Mouse (Mus musculus) spleen, postnatal 4 days (tissue): Measurements from ENCODE around the gene Gamt.

Source experiments
- DNase-seq, 2 experiments: peaks; one replicate each; pipeline ENCODE4 v3.0.0; 2022; ENCODE audit warnings: low spot score in 2 of 2

Gene Gamt

DNA sequence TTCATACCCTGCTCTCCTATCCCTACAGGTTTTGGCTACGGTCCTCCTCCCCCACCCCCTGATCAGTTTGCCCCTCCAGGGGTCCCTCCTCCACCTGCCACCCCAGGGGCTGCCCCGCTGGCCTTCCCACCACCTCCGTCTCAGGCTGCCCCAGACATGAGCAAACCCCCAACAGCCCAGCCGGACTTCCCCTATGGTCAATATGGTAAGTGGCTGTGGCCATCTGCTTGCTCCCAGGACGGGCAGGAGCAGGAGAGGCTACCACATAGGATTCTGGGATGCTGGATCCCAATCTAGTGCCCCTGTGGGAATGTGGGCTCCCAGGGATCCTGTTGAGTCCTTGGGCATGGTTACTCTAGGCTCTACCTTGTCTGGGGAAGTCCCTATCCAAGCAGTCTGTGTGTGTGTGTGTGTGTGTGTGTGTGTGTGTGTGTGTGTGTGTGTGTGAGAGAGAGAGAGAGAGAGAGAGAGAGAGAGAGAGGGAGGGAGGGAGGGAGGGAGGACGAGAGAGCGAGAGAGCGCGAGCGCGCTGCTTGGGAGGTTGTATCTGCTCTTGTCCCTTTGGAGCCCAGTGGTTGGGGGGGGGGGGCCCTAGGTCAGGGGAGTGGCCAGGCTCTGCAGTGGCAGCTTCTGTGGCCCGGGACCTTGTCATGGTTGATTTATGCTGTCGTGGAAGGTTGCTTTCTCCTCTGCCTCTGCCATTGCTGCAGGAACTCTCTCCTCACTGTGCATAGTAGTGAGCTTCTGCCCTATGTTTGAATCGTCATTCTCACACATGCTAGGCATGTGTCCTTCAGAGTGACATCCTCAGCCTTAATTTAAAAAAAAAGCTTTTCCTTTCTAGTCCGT lies 24.6 kb upstream of the Gamt start:
- DNase-seq = no peak

DNA sequence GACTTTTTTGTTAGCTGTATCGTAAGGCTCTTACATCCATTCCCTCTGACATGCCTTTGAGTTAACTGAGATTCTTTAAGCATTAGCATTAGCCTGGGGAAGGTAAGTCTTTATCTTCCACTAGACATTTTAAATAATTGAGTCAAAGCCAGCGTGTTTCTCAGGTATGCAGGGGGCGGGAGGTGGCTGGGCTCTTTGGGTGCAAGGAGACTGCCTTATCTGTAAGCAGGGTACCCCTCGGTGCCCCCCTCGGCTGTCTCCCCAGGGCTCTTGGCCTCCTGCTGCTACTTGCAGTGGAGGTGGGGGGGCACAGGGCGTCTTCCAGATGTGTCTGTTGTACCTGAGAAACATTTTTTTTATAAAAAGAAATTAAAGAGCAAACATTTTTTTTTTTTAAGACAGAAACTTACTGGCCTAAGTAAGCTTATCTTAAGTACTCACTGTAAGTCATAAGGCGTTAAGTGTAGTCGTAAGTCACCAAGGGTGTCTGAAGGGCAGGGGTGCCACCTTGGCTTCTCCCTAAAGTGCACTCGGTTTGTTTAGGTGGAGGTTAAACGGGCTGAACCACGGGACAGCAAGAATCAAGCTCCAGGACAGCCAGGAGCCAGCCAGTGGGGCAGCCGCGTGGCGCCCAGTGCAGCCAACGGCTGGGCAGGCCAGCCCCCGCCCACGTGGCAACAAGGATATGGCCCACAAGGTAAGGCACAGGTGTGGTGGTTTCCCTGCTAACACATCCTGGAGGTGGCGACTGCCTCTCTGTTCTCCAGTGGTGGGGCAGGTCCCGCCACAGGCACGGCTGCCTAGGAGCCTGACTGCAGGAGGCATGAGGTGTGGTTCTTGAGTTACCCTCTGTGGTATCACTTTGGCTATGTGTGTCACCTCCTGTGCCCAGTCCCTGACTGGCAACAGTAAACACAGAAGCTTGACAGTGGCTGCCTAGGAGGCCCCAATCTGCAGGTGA lies 21.9 kb upstream of the Gamt start:
- DNase-seq = no peak

DNA sequence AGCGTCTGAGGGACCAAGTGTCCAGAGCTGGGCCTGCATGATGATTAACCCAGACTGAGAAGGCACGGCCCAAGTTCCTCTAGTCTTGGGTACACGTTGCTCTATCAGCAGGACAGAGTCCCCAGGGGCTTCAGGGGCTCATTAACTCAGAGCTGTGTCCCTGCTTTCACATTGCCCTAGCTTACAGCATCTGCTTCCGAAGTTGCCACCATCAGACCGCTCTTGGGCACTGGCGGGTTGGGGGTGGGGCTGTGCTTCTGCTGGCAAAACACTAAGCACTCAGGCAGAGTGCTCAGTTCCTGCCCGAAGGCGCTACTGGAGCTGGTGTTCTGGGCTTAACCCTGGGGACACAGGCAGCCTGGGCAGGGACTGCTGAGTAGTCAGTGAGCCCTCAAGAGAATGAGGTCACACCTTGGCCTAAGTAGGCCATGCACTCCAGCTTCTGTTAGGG lies 21.1 kb upstream of the Gamt start:
- DNase-seq = no peak

DNA sequence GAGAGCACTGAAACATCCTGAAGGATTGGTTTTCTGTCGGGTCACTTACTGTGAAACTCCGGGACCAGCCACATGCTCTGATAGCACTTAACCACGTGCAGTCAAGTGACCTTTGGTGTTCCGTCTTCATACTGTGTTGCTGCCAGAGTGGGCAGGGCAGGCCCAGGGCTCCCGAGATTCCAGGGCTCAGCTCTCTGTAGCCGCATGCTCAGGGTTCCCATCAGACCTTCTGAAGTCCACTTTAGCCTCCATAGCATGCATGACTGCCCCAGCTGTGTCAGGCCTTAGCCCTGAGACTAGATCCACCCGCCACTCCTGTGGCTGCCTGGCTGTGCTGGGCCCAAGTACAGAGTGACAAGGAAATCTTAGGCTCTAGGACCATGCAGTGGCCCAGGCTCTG lies 20.5 kb upstream of the Gamt start:
- DNase-seq = no peak

DNA sequence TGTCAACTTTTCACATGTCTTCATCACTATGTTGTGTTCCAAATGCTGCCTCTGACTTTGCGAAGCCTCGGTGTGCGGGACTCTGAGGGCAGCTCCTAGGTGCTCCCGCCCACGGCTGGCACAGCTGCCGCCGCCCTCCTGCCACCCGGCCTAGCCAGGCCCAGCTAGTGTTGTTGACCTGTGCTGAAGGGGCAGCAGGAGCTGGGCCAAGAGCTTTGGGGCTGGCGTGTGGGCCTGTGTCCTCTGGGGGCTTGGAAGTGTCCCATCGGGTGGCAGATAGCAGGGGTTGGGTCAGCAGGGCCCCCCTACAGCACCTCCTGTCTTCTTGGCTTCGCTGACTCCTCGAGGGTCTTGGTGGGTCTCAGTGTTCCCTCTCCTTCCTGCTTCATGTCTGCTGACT lies 18.5 kb upstream of the Gamt start:
- no peak for DNase-seq

DNA sequence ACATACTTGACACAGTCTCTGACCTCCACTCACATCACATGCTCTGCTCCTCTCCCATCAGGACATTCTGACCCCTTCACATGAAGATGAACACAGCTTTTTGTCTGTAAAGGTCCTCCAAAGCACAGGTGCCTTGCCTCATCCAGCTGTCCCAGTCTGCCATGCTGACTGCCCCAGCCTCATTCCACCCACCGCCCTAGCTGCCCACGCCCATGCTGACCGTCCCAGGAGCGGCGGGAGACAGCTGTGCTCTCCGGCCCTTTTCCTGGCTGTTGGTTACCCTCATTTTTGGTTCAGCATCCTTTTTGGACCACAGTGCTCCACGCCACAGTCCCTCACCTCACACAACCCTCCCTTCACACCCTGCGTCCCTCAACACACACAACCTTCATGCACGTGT lies 17.6 kb upstream of the Gamt start:
- DNase-seq = no peak

DNA sequence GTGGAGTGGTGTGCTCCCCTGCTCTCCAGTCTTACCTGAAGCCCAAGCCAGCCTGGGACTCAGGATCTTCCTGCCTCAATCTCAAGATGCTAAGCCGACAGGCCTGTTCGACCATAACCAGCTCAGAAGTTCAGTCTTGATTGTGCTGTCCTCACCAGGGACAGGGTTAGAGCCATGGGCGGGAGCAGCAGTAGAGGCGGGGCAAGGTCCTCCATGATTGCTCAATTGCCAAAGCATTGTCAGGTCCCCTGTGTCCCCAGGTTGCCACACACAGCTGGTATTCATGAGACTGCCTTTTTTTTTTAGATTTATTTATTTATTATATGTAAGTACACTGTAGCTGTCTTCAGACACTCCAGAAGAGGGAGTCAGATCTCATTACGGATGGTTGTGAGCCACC lies 15.4 kb upstream of the Gamt start:
- no peak for DNase-seq

DNA sequence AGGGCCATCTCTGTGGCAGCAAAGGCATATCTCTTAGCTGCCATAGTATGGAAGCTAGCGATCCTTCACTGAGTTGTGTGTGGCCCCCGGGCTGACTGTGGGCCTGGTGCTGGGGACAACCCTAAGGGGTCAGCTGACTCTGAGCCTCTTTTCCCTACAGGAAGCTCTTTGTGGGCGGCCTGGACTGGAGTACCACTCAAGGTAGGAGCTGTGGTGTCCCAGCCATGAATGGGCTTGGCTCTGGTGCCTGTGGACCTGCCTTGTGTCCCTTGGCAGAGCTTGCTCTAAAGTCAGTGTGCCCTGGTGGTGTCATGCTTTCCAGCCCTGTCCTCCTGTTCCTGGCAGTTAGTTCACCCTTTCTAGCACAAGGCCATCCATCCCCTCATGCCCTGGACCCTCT lies 13.0 kb upstream of the Gamt start:
- no peak for DNase-seq

DNA sequence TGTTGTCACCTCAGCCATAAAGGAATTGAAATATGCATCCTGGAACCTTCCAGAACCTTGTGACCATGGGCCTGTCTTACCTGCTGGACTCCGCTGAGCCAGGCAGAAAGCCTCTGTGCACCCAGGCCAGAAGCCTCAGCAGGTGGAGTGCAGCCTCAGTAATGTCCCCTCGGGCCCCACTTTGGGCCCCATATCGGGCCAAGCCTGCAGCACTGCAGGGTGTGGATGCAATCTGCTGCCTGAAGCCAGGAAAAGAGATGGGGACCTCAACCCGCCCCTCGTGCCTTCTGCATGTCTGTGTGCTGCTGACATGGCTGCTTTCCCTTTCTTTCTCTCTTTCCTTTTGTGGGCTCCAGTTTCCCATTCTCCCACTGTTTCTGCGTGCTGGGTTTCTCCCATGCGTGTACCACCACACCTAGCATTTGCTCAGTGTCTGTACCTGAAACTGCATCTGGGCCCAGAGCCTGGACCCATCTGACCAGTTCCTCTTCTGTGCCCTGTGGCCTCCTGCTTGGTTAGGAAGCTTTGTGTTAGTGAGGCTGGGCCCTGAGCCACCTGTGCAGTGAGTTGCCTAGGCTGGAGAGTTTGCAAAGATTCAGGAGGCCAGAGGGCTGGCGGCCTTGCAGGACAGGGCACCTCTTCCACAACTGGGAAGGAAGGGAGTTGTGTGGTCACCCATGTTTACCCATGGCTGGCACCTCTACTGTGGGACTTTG lies 11.2 kb upstream of the Gamt start:
- DNase-seq = no peak

DNA sequence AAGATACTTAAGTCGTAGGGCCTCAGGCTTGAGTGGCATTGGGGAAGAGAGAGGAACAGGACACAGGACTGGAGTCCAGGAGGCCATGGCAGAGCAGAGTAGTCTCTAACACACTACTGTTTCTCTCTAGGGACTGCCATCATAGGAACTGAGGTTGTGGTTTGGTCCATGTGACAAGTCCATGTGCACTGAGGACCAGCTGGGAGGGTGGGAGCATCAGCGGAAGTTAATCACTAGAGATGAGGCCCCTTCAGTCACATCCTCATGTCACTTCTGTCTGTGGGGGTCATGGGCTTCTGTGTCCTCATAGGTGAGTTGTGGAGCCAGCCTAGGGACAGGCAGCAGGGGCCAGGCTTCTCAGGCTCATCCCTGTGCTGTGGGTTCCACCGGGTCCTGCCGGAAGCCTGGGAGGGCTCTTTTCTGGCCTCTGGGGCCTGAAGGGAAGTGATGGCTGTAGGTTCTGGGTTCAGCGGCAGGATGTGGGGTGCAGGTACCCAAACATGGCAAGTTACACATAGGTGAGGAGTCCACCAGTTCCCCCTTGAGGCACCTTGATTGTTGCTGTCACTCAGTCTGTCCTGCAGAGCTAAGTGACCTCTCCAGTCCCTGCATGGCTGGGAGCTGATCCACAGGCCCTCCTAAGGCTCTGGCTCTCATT lies 10.5 kb upstream of the Gamt start:
- no peak for DNase-seq

DNA sequence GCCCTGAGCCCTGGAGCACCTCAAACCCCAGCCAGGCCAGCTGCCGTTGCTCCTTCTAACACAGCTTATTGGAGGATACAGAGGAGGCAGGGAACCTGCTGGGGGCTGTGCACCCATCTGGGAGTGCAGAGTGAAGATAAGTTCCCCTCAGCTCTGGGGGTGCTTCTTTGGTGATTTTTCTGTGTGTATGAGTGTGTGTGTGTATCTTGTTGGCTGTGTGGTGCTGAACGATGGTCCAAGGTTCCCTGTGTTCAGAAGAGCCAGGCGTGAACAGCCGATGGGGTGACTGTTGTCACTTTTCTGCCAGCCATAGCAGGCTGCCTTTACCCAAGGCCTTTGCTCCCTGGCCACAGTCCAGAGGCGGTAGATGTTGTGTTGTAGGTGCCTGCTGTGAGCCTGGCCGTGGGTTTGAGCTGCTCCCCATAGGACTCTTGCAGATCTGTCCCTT lies 9.9 kb upstream of the Gamt start:
- peak in 1 of 2 experiments; percentile 45 for DNase-seq

DNA sequence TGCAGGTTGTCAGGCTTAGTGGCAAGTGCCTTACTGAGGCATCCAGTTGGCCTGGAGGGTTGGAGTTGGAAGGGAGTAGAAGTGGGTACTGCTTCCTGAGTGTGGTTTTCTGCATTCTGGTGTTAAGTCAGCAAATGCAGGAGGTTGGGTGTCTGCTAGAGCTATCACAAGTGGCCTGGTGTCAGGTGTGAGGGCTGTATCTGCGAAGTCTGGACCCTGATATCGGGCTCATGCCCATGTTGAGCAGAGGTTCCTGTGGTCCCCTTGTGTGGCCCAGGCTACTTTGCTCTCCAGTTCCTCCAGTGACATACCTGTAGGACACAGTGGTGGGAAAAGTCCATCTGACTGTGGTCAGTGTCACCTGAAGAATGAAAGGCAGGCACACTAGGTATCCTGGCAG lies 9.3 kb upstream of the Gamt start:
- no peak for DNase-seq

DNA sequence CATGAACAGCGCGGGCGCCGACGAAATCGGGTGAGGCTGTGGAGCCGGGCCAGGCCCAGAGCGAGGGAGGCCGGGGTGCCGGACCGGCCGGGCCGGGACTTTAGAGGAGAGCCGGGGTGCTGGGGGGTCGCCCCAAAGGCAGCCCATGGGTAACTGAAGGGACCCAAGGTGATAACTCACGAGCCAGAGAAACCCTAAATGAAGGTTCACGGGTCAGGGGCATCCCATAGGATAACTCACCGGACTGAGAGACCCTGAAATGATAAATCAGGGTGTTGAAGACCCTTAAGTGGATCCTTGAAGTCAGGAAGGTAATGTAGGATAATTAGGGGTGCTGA lies 4.3 kb upstream of the Gamt start:
- DNase-seq = no peak

DNA sequence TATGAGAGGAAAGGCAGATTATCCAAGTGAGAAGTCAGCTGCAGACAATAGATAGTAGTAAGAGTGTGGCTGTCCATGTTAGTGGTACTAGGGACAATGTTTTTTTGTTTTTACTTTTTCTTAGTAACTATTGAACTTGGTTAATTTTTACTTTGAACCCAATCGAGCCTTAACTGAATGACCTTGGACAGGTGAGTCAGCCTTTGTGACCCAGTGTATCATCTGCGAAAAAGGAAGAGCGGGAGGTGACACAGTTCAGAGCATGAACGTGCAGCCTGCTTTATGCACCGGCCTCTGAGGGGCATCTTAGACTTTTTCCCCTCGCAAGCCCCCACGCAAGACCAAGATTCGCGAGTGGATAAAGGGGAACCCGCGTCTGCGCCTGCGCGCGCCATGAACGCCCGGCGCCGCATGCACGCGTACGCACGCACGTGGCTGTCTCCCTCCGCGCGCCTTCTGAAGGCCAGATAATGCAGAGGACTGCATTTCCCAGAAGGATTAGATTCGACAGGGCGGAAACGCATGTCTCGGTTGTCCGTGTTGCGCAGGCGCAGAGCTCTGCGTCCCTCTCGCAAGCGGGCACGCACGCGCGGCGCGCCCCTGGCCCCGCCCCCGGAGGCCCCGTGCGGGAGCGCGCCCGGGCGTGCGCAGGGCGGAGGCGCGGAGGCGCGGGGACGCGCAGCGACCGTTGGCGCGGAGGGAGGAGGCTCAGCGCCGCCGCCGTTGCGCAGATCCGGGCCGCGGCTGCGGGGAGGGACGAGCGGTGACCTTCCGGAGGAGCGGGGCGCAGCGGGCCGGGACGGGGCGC lies 3.7 kb upstream of the Gamt start:
- DNase-seq = peak; percentile 99

DNA sequence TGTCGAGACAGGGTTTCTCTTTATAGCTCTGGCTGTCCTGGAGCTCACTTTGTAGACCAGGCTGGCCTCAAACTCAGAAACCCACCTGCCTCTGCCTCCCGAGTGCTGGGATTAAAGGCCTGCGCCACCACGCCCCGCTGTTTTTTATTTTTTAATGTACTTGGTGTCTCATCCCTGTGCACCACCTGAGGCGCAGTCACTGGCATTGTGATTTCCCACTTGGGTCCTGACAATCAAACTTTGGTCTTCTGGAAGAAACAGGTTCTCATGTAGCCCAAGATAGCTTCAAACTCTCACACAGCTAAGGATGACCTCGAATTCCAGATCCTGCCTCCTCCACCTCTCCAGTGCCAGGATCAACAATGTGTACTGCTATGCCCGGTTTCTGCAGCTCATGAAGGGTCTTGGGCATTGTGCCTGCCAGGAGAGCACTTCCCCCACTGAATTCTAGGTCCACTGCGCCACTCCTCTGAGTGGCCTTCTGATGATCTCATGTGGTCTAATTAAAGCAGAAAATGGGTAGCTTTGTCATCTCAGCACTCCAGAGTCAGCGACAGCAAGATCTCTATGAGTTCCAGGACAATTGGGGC lies 2.1 kb upstream of the Gamt start:
- no peak for DNase-seq

DNA sequence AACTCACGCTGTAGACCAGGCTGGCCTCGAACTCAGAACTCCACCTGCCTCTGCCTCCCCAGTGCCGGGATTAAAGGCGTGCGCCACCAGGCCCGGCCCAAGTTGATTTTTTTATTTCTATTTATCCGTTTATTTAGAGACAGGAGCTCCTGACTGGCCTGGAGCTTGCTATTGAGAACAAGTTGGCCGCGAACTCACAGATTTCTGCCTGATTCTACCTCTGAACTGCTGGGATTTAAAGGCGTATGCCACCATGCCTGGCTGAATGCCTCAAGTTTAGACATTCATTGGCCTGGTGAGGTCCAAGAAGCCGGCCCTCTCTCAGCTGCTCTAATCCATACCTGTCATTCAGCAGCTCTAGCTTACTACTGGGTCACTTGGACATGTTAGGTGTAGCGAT lies 1.4 kb upstream of the Gamt start:
- no peak for DNase-seq

DNA sequence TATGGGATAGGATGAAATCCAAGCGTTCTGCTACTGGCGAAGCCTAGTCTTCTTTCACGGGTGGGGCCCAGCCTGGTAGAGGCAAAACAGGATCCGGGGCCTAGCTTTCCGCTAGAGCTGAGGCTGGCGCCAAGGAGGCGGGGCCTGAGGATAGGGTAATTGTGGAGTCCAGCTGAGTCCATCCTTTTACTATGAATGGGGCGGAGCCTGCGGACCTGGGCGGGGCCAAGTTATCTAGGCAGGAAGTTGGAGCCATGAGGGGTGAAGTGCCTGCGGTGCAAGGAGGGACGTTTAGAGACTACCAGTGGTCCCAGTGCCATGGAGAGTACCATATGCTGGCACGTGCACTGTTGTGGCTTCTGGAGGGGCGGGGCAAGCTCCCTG lies 765 bp upstream of the Gamt start:
- peak; percentile 94 to 95 for DNase-seq

DNA sequence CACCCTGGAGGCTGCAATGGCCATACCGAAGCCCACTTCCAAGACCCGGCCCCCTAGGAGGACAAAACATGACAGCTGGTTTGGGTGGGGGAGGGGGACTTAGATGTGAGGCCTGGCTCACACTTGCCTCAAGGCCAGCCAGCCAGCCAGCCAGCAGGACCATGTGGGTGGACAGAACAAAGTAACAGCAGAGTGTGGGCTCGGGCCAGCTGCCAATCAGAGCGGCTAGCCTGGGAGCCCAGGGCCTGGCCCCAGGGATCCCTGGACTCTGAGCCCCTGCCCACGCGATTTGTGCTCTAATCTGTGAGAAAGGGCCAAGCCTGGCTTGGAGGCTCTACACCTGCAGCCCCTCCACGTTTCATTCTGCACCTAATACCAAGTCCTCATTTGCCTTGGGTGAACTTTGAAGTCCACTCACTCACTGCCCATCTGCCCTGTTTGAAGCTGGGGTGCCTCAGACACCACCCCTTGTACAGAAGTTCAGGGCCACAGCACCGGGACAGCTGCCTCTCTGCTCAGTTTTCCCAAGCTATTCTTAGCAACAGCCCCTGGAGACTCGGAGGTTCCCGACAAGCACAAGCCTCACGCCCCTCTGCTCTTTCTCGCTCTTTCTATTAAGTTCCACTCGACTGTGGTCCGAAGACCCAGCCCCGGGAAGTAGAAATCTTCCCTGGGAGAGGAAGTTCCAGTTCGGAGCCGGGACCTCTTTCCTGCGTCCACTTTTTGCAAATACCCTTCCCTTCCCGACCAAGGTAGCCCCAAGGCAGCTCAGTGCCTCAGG lies 761 bp downstream of the Gamt start:
- DNase-seq = no peak

DNA sequence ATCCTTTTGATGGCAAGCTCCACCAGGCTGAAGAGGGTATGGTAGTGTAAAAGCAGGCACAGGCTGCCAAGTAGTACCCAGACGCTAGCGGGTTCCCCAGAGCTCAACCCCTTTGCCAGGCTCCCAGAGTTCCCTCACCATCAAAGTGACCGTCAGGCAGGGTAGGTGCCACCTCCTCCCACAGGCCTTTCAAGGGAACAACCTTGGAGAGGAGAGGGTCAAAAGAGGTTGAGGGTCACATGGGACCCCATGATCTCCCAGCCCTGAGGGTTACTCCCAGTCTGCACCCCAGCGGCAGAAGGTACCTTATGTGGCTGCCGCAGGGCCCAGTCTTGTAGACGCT lies 1.4 kb downstream of the Gamt start:
- no peak for DNase-seq
